Mouse (Mus musculus) kidney, adult 2 months (tissue): ENCODE data around the gene Fnip2. TPM values are rescaled to one million over a fixed set of nuclear protein-coding genes. Genes with fewer than 3 reads are reported as not detected.
"Not testable (repeated sequence)": the region's sequence is repeated elsewhere in the genome, so short reads cannot be mapped to it uniquely, and the experiment has no call there.

Source experiments
- DNase-seq: peaks from one replicate; pipeline ENCODE4 v3.0.0; 2021
- H3K27ac ChIP-seq: fragments of 200-500 bp; 2 replicates; pipeline ENCODE4 v1.5.1; 2012; ENCODE audit warnings: low read depth, low read length, control low read depth, inconsistent platforms; ENCODE audit not compliant: insufficient read depth
- H3K27me3 ChIP-seq: fragments of 200-500 bp; replicated peaks from 2 replicates; pipeline ENCODE4 v1.6.1; 2012; ENCODE audit warnings: mild to moderate bottlenecking, moderate library complexity, low read length, inconsistent platforms; ENCODE audit not compliant: control insufficient read depth, insufficient read depth
- H3K36me3 ChIP-seq: fragments of 200-500 bp; 2 replicates; pipeline ENCODE4 v1.6.1; 2012; ENCODE audit warnings: mild to moderate bottlenecking, moderate library complexity, low read length, inconsistent platforms; ENCODE audit not compliant: control insufficient read depth, insufficient read depth
- H3K4me1 ChIP-seq: fragments of 200-500 bp; 2 replicates; pipeline ENCODE4 v1.6.1; 2011; ENCODE audit warnings: low read length; ENCODE audit not compliant: control insufficient read depth, insufficient read depth
- H3K4me3 ChIP-seq: fragments of 200-500 bp; 2 replicates; pipeline ENCODE4 v1.5.1; 2011; ENCODE audit warnings: mild to moderate bottlenecking, low read depth, low read length, control low read depth; ENCODE audit not compliant: insufficient read depth
- CTCF ChIP-seq: fragments of 200-500 bp; conservative IDR thresholded peaks from 2 replicates; pipeline ENCODE4 v1.5.1; 2011; ENCODE audit warnings: low read depth, mild to moderate bottlenecking, control low read depth, low read length, moderate library complexity, mixed read lengths; ENCODE audit not compliant: insufficient read depth, insufficient read length
- POLR2A ChIP-seq: fragments of 200-500 bp; IDR thresholded peaks from one replicate; pipeline ENCODE4 v1.6.1; 2011; ENCODE audit warnings: low read depth, low read length, control low read depth
- WGBS: fragments of 180-500 bp; shearing (Covaris S2); methylation state at CpG from one replicate; pipeline ENCODE4 v1.1.7; 2018; 5-methylcytosine and 5-hydroxymethylcytosine counted together
- polyA plus RNA-seq: library from polyadenylated mRNA; depleted of rRNA; stranded (reverse); fragments of >200 nt; gene quantifications from 2 replicates; pipeline ENCODE4 v1.2.3, GENCODE M21; 2012

Gene Fnip2
- polyA plus RNA-seq, 1 experiment = 18.9 TPM

GRCm38 (mm10) chr3:79574336-79574735 is 6.7 kb upstream of the Fnip2 start:
- 94% methylated on average over 3 of the region's 3 CpGs for WGBS
- Histone ChIP-seq H3K36me3 (no peaks in the 10 kb centered on the region), H3K27ac (no peak overlapping the region), H3K4me1 (peaks cover 5% of the 10 kb centered on the region; the same call in 1 of the 2 replicates), H3K27me3 (no peaks in the 10 kb centered on the region), H3K4me3 (no peak overlapping the region)
- no peak for DNase-seq
- TF ChIP-seq POLR2A (no peak), CTCF (no peak)

- 94% methylated on average over 5 of the region's 5 CpGs for WGBS
- not testable (repeated sequence) for DNase-seq, H3K27ac ChIP-seq, H3K4me1 ChIP-seq, H3K27me3 ChIP-seq, H3K36me3 ChIP-seq, H3K4me3 ChIP-seq
These were observed 5.8 kb upstream of the Fnip2 start for GRCm38 (mm10) chr3:79573376-79573775.

GRCm38 (mm10) chr3:79572399-79572798 is 4.8 kb upstream of the Fnip2 start:
- H3K4me1 ChIP-seq = 0 out of 2 replicates have a peak, but pooled peaks cover under 1% of the 10 kb centered on the region
- H3K27ac ChIP-seq = no peak overlapping the region
- no peak for TF ChIP-seq CTCF
- TF ChIP-seq POLR2A = no peak
- no peak overlapping the region for H3K4me3 ChIP-seq
- H3K27me3 ChIP-seq = no peaks in the 10 kb centered on the region
- 54% methylated on average over 3 of the region's 3 CpGs for WGBS
- no peaks in the 10 kb centered on the region for H3K36me3 ChIP-seq
- no peak for DNase-seq

- no peak for DNase-seq
- Histone ChIP-seq H3K27me3 (no peaks in the 10 kb centered on the region), H3K4me3 (no peak overlapping the region), H3K27ac (no peak overlapping the region), H3K36me3 (no peaks in the 10 kb centered on the region; the same call in 1 of the 2 replicates), H3K4me1 (no peaks in the 10 kb centered on the region; the same call in 1 of the 2 replicates)
- 92% methylated on average over 3 of the region's 3 CpGs for WGBS
- TF ChIP-seq CTCF (no peak), POLR2A (no peak)
These were observed 1.7 kb upstream of the Fnip2 start for GRCm38 (mm10) chr3:79569351-79569681.

- Histone ChIP-seq H3K36me3 (no peaks in the 10 kb centered on the region; the same call in 1 of the 2 replicates), H3K4me3 (no peak overlapping the region), H3K27ac (no peak overlapping the region), H3K27me3 (no peaks in the 10 kb centered on the region), H3K4me1 (no peaks in the 10 kb centered on the region; the same call in 1 of the 2 replicates)
- TF ChIP-seq POLR2A = no peak
- TF ChIP-seq CTCF = peak; percentile 33; the same call in 1 of the 2 replicates
- WGBS = 84% methylated on average over 16 of the region's 16 CpGs
- no peak for DNase-seq
These were observed 1.2 kb upstream of the Fnip2 start for GRCm38 (mm10) chr3:79568629-79569350.

GRCm38 (mm10) chr3:79566716-79567691 is 592 bp downstream of the Fnip2 start:
- Histone ChIP-seq H3K4me1 (peaks cover 2% of the 10 kb centered on the region; the same call in 1 of the 2 replicates), H3K4me3 (peak overlapping the region; percentile 87), H3K27me3 (no peaks in the 10 kb centered on the region), H3K27ac (peak overlapping the region; percentile 91), H3K36me3 (no peaks in the 10 kb centered on the region; the same call in 1 of the 2 replicates)
- no peak for TF ChIP-seq POLR2A
- TF ChIP-seq CTCF = no peak
- WGBS = 2% methylated on average over 58 of the region's 60 CpGs
- no peak for DNase-seq
